Mouse (Mus musculus): Measurements from ENCODE around the gene Pax7. TPM values are rescaled to one million over a fixed set of nuclear protein-coding genes. Genes with fewer than 3 reads are reported as not detected.

The Pax7 gene
- total and polyA plus RNA-seq, 3 experiments = not detected

DNA sequence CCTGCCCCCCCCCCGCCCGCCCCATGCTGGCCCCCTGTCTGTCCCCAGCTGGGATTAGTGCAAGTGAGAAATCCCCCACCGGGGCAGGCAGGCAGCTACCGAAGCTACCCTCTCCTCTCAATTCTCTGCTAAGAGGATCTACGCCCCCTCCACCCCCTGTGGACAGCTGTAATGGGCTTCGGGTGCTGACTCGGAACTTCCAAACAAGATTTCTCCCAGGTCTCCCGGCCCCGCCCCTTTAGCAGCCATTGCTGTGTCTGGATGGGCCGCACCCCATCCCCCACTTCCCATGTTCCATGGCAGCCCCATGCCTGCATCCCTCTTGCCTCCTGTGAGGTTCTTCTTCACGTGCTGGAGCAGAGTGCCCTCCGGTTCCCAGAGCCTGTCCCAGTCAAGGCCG, 76.4 kb downstream of the Pax7 start:
- no peak for DNase-seq (ENCODE audit: extremely low read depth)
- Histone ChIP-seq H3K36me3 (replicated peaks in 1 of 2; ENCODE audit: control insufficient read depth in 1 of 2, insufficient read depth in 1 of 2, low read length in 1 of 2) (no peaks in the 10 kb centered on the region), H3K27me3 (replicated peaks) (peaks cover 71% of the 10 kb centered on the region), H3K4me2 (ENCODE audit: insufficient read depth, low read depth, poor library complexity, severe bottlenecking) (no peak overlapping the region), H3K4me1 (ENCODE audit: control insufficient read depth in 1 of 2, insufficient read depth in 2 of 2) (peaks cover 0 to 3% of the 10 kb centered on the region in 2 experiments; a peak in 1 of 4 replicates), H3K27ac (ENCODE audit: insufficient read depth, low read depth) (no peak overlapping the region), H3K4me3 (replicated peaks in 1 of 3; ENCODE audit: low read depth in 2 of 3, low read length in 2 of 3, poor library complexity in 1 of 3) (no peak overlapping the region), H3K9me3 (replicated peaks; ENCODE audit: low read length) (peaks cover 2% of the 10 kb centered on the region), H3K9ac (ENCODE audit: insufficient read depth, low read depth) (no peak overlapping the region), H3K79me2 (replicated peaks; ENCODE audit: control insufficient read depth, extremely low read depth, insufficient read depth, poor library complexity, severe bottlenecking) (no peaks in the 10 kb centered on the region)
- dilution Hi-C loops (cut with MboI; ENCODE audit: extremely low pct_ligation_motif_present, extremely low pct_unique_long_range_greater_than_20kb, low sequenced_read_pairs) = no loop called here
- TF ChIP-seq RCOR1 (conservative IDR thresholded peaks at IDR 0.05; ENCODE audit: low read depth, low read length) (no peak), ZC3H11A (IDR thresholded peaks at IDR 0.05; ENCODE audit: low read depth, low read length) (no peak), POLR2A (IDR thresholded peaks at IDR 0.05; ENCODE audit: low read depth, low read length) (no peak), GABPA (IDR thresholded peaks at IDR 0.05; ENCODE audit: insufficient replicate concordance, low read depth, low read length) (no peak), MAFK (IDR thresholded peaks at IDR 0.05; ENCODE audit: insufficient replicate concordance, low read length) (no peak), POLR2AphosphoS2 (IDR thresholded peaks at IDR 0.05; ENCODE audit: low read depth, low read length) (no peak), PAX5 (IDR thresholded peaks at IDR 0.05; ENCODE audit: low read length) (no peak), ELF1 (IDR thresholded peaks at IDR 0.05; ENCODE audit: low read depth, low read length) (no peak), CHD2 (IDR thresholded peaks at IDR 0.05; ENCODE audit: low read length) (no peak), SMC3 (IDR thresholded peaks at IDR 0.05; ENCODE audit: low read depth, low read length) (no peak), HCFC1 (IDR thresholded peaks at IDR 0.05; ENCODE audit: low read depth, low read length) (no peak), USF2 (conservative IDR thresholded peaks at IDR 0.05; ENCODE audit: low read depth, low read length) (no peak), NELFE (IDR thresholded peaks at IDR 0.05; ENCODE audit: low read depth, low read length) (no peak), MXI1 (IDR thresholded peaks at IDR 0.05; ENCODE audit: low read depth, low read length) (no peak), RAD21 (IDR thresholded peaks at IDR 0.05; ENCODE audit: low read depth, low read length) (no peak), KAT2A (IDR thresholded peaks at IDR 0.05; ENCODE audit: insufficient replicate concordance, low read length) (no peak), E2F4 (IDR thresholded peaks at IDR 0.05; ENCODE audit: insufficient replicate concordance, low read depth, low read length) (no peak), CHD1 (IDR thresholded peaks at IDR 0.05; ENCODE audit: low read depth, low read length) (no peak)
- in situ Hi-C loops (cut with MboI; ENCODE audit: low pct_ligation_motif_present, low pct_unique_long_range_greater_than_20kb, low sequenced_read_pairs) = no loop called here

DNA sequence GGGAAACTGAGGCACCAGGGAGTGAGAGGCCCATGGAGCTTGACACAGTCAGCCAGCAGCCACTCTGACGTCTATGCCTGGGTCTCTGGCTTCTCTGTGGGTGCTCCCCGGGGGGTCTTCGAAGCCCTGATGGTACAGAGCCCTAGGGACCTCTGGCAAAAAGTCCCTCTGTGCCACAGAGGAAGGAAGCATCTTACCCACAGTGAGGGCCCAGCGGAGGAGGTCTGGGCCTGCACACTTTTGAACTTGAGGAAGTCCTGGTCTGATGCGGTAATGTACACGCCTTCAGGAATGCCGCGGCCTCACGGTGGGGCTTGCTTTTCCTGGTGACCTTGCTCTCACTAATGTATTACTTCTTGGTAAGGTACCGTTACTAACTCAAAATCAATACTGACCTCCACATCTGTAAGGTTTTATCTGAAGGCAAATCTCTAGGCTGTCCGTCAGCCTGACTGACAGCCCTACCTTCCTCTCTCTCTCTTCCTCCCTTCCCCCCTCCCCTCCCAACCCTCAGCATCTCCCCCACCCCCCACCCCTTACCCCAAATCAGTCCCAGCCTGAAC, 79.1 kb downstream of the Pax7 start:
- Histone ChIP-seq H3K79me2 (replicated peaks; ENCODE audit: control insufficient read depth, extremely low read depth, insufficient read depth, poor library complexity, severe bottlenecking) (no peaks in the 10 kb centered on the region), H3K36me3 (replicated peaks in 1 of 2; ENCODE audit: control insufficient read depth in 1 of 2, insufficient read depth in 1 of 2, low read length in 1 of 2) (no peaks in the 10 kb centered on the region), H3K4me2 (ENCODE audit: insufficient read depth, low read depth, poor library complexity, severe bottlenecking) (no peak overlapping the region; the same call in 1 of the 2 replicates), H3K9ac (ENCODE audit: insufficient read depth, low read depth) (no peak overlapping the region), H3K4me3 (replicated peaks in 1 of 3; ENCODE audit: low read depth in 2 of 3, low read length in 2 of 3, poor library complexity in 1 of 3) (no peak overlapping the region), H3K27me3 (replicated peaks) (peaks cover 61% of the 10 kb centered on the region), H3K27ac (ENCODE audit: insufficient read depth, low read depth) (no peak overlapping the region), H3K9me3 (replicated peaks; ENCODE audit: low read length) (peaks cover 2% of the 10 kb centered on the region), H3K4me1 (ENCODE audit: control insufficient read depth in 1 of 2, insufficient read depth in 2 of 2) (peaks cover 0 to 3% of the 10 kb centered on the region in 2 experiments; a peak in 1 of 4 replicates)
- dilution Hi-C loops (cut with MboI; ENCODE audit: extremely low pct_ligation_motif_present, extremely low pct_unique_long_range_greater_than_20kb, low sequenced_read_pairs) (no loop called here), in situ Hi-C loops (cut with MboI; ENCODE audit: low pct_ligation_motif_present, low pct_unique_long_range_greater_than_20kb, low sequenced_read_pairs) (no loop called here)
- DNase-seq (ENCODE audit: extremely low read depth) = no peak
- no peak for TF ChIP-seq E2F4 (IDR thresholded peaks at IDR 0.05; ENCODE audit: insufficient replicate concordance, low read depth, low read length)
- TF ChIP-seq USF2 (conservative IDR thresholded peaks at IDR 0.05; ENCODE audit: low read depth, low read length) = no peak
- TF ChIP-seq ZKSCAN1 (IDR thresholded peaks at IDR 0.05; ENCODE audit: borderline replicate concordance, low read depth, low read length) = no peak

Measured in CH12.LX (cell line).